In the genomic region with DNA sequence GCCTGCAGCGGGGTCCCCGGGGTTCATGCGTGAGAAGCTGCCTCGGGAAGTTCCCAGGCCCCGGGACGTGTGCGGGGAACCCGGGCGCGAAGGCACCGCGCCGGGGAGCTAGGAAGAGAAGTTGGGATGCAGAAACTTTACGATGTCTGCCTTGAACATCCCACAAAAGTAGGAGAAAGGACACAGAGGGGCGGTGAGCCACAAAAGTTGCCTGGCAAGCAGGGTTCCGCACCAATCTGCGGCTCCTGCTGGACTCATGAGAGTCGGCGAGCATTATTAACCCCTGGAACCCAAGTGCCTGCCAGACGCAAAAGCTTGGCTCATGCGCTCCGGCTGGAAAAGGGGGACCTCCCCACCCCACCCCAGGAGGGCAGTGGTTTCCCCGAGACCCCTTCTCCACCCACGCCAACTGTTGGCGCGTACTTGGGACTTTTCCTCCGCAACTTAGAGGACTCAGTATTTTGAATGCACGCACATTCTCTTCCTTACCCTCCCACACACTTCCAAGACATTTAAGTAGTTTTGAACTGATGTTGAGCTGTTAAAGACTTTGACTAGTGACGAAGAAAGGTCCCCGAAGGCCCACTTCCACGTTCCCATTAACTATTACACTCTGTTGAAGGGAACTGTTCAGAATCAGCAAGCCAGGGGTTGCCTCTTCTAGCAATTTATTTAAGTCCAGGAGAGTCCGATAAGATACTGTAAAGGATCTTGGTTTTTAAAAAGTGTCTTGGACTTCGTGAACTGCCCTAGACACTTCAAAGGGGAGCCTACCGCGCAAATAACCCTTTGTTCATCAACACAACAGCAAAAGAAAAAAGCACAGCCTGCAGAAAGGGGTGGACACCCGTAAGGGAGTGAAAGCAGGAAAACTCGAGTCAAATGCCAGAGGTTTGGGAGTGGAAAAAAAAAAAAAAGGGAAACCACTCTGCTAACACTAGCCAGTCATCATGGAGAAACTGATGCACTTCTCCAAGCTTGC, we compare ENCODE assay signal across 8 mouse cellular contexts. TPM values are rescaled to one million over a fixed set of nuclear protein-coding genes. Genes with fewer than 3 reads are reported as not detected.
A peak's percentile ranks its signal among the peaks of the same experiment; 100 is the strongest.
DNase-seq lines count a peak whose midpoint lies in the region; ATAC-seq and TF ChIP-seq lines count a peak whose summit lies in the region.

No protein-coding gene starts in this region.

- peak overlapping the region; percentile 92 for H3K4me2 ChIP-seq in heart, embryonic 13.5 days
- peak overlapping the region; percentile 78 for H3K4me2 ChIP-seq in limb, embryonic 13.5 days (replicated peaks)

- ATAC-seq in cerebellum, adult (ENCODE audit: insufficient number of reproducible peaks, low FRiP score, low TSS enrichment), result peak; percentile 4; the same call in 1 of the 2 replicates
- peak; percentile 2; the same call in 1 of the 2 replicates for ATAC-seq in heart, embryonic 13.5 days (ENCODE audit: extremely low read depth, insufficient number of reproducible peaks, low FRiP score, low TSS enrichment)
- ATAC-seq in limb, embryonic 13.5 days (ENCODE audit: low FRiP score, low read depth), result peak; percentile 34

- no peaks in the 10 kb centered on the region for H3K27me3 ChIP-seq in heart, embryonic 13.5 days (replicated peaks)
- H3K27me3 ChIP-seq in limb, embryonic 13.5 days, result no peaks in the 10 kb centered on the region
- H3K27me3 ChIP-seq in small intestine, adult 2 months (ENCODE audit: control insufficient read depth, insufficient read depth, low read length), result peaks cover 12% of the 10 kb centered on the region

- H3K4me3 ChIP-seq in heart, embryonic 13.5 days, result peak overlapping the region; percentile 77
- peak overlapping the region; percentile 77 for H3K4me3 ChIP-seq in limb, embryonic 13.5 days
- peak overlapping the region; percentile 76 for H3K4me3 ChIP-seq in small intestine, adult 2 months (ENCODE audit: low read depth, low read length)

- H3K36me3 ChIP-seq in heart, embryonic 13.5 days, result peaks cover 2% of the 10 kb centered on the region; the same call in 1 of the 2 replicates
- H3K36me3 ChIP-seq in limb, embryonic 13.5 days, result no peaks in the 10 kb centered on the region
- no peaks in the 10 kb centered on the region for H3K36me3 ChIP-seq in small intestine, adult 2 months (ENCODE audit: control insufficient read depth, insufficient read depth, low read length)

- no peaks in the 10 kb centered on the region for H3K9me3 ChIP-seq in heart, embryonic 13.5 days
- no peaks in the 10 kb centered on the region for H3K9me3 ChIP-seq in limb, embryonic 13.5 days

- 1% methylated on average over 37 of the region's 37 CpGs for WGBS in heart, embryonic 13.5 days
- WGBS in limb, embryonic 13.5 days, result 1% methylated on average over 37 of the region's 37 CpGs
- WGBS in small intestine, adult 2 months, result 5% methylated on average over 37 of the region's 37 CpGs

- TF ChIP-seq CTCF in small intestine, adult 2 months (IDR thresholded peaks at IDR 0.05; ENCODE audit: extremely low read depth, insufficient read length, insufficient replicate concordance, low read depth, low read length), result no peak

- H3K27ac ChIP-seq in heart, embryonic 13.5 days (replicated peaks), result peak overlapping the region; percentile 99
- H3K27ac ChIP-seq in limb, embryonic 13.5 days, result peak overlapping the region; percentile 97
- peak overlapping the region; percentile 93 for H3K27ac ChIP-seq in small intestine, adult 2 months (ENCODE audit: insufficient read depth, low read depth, low read length)

- DNase-seq in cerebellum, postnatal 25 days, result no peak
- DNase-seq in ovary, adult 18-20 months (ENCODE audit: low spot score), result peak; percentile 55
- DNase-seq in ovary, postnatal 14 days (ENCODE audit: low spot score), result no peak
- no peak for DNase-seq in spleen, adult 18-20 months

- TF ChIP-seq POLR2A in small intestine, adult 2 months (IDR thresholded peaks at IDR 0.05; ENCODE audit: low read depth, low read length), result no peak; the same call in 1 of the 2 replicates

- peaks cover 33% of the 10 kb centered on the region for H3K4me1 ChIP-seq in heart, embryonic 13.5 days
- peaks cover 32% of the 10 kb centered on the region for H3K4me1 ChIP-seq in limb, embryonic 13.5 days
- H3K4me1 ChIP-seq in small intestine, adult 2 months (ENCODE audit: control insufficient read depth, insufficient read depth, insufficient read length, low read length), result no peaks in the 10 kb centered on the region

- H3K9ac ChIP-seq in heart, embryonic 13.5 days, result peak overlapping the region; percentile 95
- peak overlapping the region; percentile 90 for H3K9ac ChIP-seq in limb, embryonic 13.5 days

RNA-seq across cellular contexts. Expression of gene Fermt2, which starts 0.7 kb away (rescaled TPM):
- polyA plus RNA-seq in heart, embryonic 13.5 days (2015; fragmentation: Nextera tagmentation; extraction: Ambion mirVana), result 170 and 197 TPM in 2 replicates
- polyA plus RNA-seq in limb, embryonic 13.5 days (2015; fragmentation: Nextera tagmentation; extraction: Ambion mirVana), result 138 and 147 TPM in 2 replicates
- polyA plus RNA-seq in small intestine, adult 2 months (2012; rRNA removed), result 4.7 and 4.9 TPM in 2 replicates

Comparison
In these comparisons a context has a peak if more than half of its experiments do, and no peak if none do; other contexts are left out.
1. RNA of gene Fermt2, which starts 0.7 kb away (polyA plus RNA-seq): 170 to 197 TPM in heart, embryonic 13.5 days and 138 to 147 TPM in limb, embryonic 13.5 days; 4.7 to 4.9 TPM in small intestine, adult 2 months; every median in the first group is over 10 times any median in the second.
2. Peak in every context shown above with its lines, with median percentiles within 50 percentile points of each other: ATAC-seq, H3K27ac ChIP-seq and H3K4me3 ChIP-seq.